Mouse (Mus musculus) myocyte (in vitro differentiated cells): Measurements from ENCODE around the gene Atad2b. TPM values are rescaled to one million over a fixed set of nuclear protein-coding genes. Genes with fewer than 3 reads are reported as not detected.
A peak's percentile ranks its signal among the peaks of the same experiment; 100 is the strongest.
"Not testable (repeated sequence)": the region's sequence is repeated elsewhere in the genome, so short reads cannot be mapped to it uniquely, and the experiment has no call there.

Source experiments
- H3K27me3 ChIP-seq: one replicate; pipeline ENCODE4 v1.6.1; 2011; ENCODE audit not compliant: control insufficient read depth, insufficient read depth, insufficient read length
- H3K36me3 ChIP-seq: one replicate; pipeline ENCODE4 v1.6.1; 2011; ENCODE audit not compliant: control insufficient read depth, insufficient read depth
- H3K4me2 ChIP-seq: one replicate; pipeline ENCODE4 v1.6.1; 2011; ENCODE audit warnings: low read depth, control low read depth
- H3K4me3 ChIP-seq: one replicate; pipeline ENCODE4 v1.5.1; 2011; ENCODE audit warnings: mild to moderate bottlenecking, control low read depth, moderate library complexity
- H3K79me2 ChIP-seq: one replicate; pipeline ENCODE4 v1.6.1; 2011; ENCODE audit not compliant: control insufficient read depth, insufficient read depth
- H3ac ChIP-seq: one replicate; pipeline ENCODE4 v1.6.1; 2011; ENCODE audit not compliant: control insufficient read depth, insufficient read length
- CEBPB ChIP-seq: IDR thresholded peaks from 2 replicates; pipeline ENCODE4 v1.6.1; 2011; ENCODE audit warnings: mild to moderate bottlenecking, moderate library complexity; ENCODE audit not compliant: poor library complexity, insufficient read depth, severe bottlenecking
- E2F4 ChIP-seq: IDR thresholded peaks from one replicate; pipeline ENCODE4 v1.6.1; 2011; ENCODE audit warnings: mild to moderate bottlenecking, control low read depth, moderate library complexity; ENCODE audit not compliant: insufficient read depth
- MAX ChIP-seq: IDR thresholded peaks from one replicate; pipeline ENCODE4 v1.6.1; 2011; ENCODE audit warnings: low read depth, mild to moderate bottlenecking, control low read depth
- MYOD1 ChIP-seq, 3 experiments: IDR thresholded peaks; one replicate each; pipeline ENCODE4 v1.6.1; 2011; ENCODE audit warnings: control low read depth in 2 of 3, low read depth in 2 of 3, mild to moderate bottlenecking in 2 of 3, moderate library complexity in 1 of 3; ENCODE audit not compliant: insufficient read length in 2 of 3, control insufficient read depth in 1 of 3
- MYOG ChIP-seq, 3 experiments: IDR thresholded peaks; one replicate each; pipeline ENCODE4 v1.6.1; 2011; ENCODE audit warnings: control low read depth in 2 of 3, low read depth in 2 of 3, mild to moderate bottlenecking in 2 of 3; ENCODE audit not compliant: insufficient read length in 2 of 3, control insufficient read depth in 1 of 3, insufficient read depth in 1 of 3
- POLR2A ChIP-seq: IDR thresholded peaks from one replicate; pipeline ENCODE4 v1.6.1; 2011; ENCODE audit warnings: low read depth, mild to moderate bottlenecking, control low read depth, moderate library complexity; ENCODE audit not compliant: insufficient read length
- POLR2AphosphoS2 ChIP-seq: IDR thresholded peaks from one replicate; pipeline ENCODE4 v1.6.1; 2011; ENCODE audit warnings: low read depth, control low read depth; ENCODE audit not compliant: insufficient read length
- REST ChIP-seq: IDR thresholded peaks from one replicate; pipeline ENCODE4 v1.6.1; 2011; ENCODE audit warnings: mild to moderate bottlenecking, control low read depth, moderate library complexity; ENCODE audit not compliant: insufficient read depth, insufficient read length
- SRF ChIP-seq: IDR thresholded peaks from one replicate; pipeline ENCODE4 v1.6.1; 2011; ENCODE audit warnings: low read depth; ENCODE audit not compliant: control insufficient read depth, insufficient read length
- TCF12 ChIP-seq: IDR thresholded peaks from one replicate; pipeline ENCODE4 v1.6.1; 2011; ENCODE audit warnings: mild to moderate bottlenecking, control low read depth; ENCODE audit not compliant: poor library complexity, insufficient read depth, severe bottlenecking
- TCF3 ChIP-seq: IDR thresholded peaks from one replicate; pipeline ENCODE4 v1.6.1; 2011; ENCODE audit warnings: low read depth, control low read depth; ENCODE audit not compliant: insufficient read length
- USF1 ChIP-seq: IDR thresholded peaks from one replicate; pipeline ENCODE4 v1.6.1; 2011; ENCODE audit warnings: low read depth, mild to moderate bottlenecking, control low read depth, moderate library complexity
- polyA plus RNA-seq: library from polyadenylated mRNA; unstranded; fragments of >200 nt; fragmentation: generic; extraction: Trizol; gene quantifications from one replicate; pipeline ENCODE4 v1.2.1, GENCODE M21; 2012; ENCODE audit warnings: missing spikeins

Gene Atad2b
- polyA plus RNA-seq, 1 experiment = 3.7 TPM

DNA sequence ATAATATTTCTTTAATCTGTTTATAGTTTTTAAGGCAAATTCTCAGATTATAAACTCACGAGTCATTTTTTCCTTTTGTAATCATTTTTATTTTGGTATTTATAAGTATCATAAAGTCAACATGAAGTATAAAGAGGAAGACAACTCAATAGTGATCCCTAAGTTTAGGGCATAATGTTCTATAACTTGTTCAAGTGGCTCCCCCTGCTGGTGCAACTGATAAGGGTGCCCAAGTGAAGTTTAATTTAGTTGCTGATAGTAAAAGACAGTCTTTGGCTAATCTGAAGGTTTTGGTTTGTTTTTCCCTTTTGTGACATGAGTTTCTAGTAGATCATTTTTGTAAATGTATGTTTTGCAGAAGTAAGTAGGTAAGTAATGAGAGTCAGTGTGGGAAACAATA is 55.8 kb downstream of the Atad2b start:
- TF ChIP-seq MYOG (IDR thresholded peaks at IDR 0.05; ENCODE audit: control insufficient read depth in 1 of 3, insufficient read depth in 1 of 3, insufficient read length in 2 of 3, low read depth in 2 of 3) (no peak), POLR2AphosphoS2 (no peak), POLR2A (no peak), SRF (no peak), TCF3 (no peak), TCF12 (no peak), USF1 (no peak), MAX (no peak), REST (no peak), MYOD1 (IDR thresholded peaks at IDR 0.05; ENCODE audit: control insufficient read depth in 1 of 3, insufficient read length in 2 of 3, low read depth in 2 of 3) (no peak), CEBPB (no peak), E2F4 (no peak)
- H3K79me2 ChIP-seq = peaks cover 6% of the 10 kb centered on the region
- no peak overlapping the region for H3K4me2 ChIP-seq
- no peak overlapping the region for H3K4me3 ChIP-seq
- no peaks in the 10 kb centered on the region for H3K27me3 ChIP-seq
- peaks cover 18% of the 10 kb centered on the region for H3K36me3 ChIP-seq
- no peak overlapping the region for H3ac ChIP-seq

- Histone ChIP-seq H3K36me3 (peaks cover 26% of the 10 kb centered on the region), H3K27me3 (no peaks in the 10 kb centered on the region), H3K4me3 (no peak overlapping the region), H3K79me2 (peaks cover 6% of the 10 kb centered on the region), H3K4me2 (peak overlapping the region; percentile 36), H3ac (no peak overlapping the region)
- no peak for TF ChIP-seq TCF12
- TF ChIP-seq SRF = no peak
- TF ChIP-seq MYOD1 (IDR thresholded peaks at IDR 0.05; ENCODE audit: control insufficient read depth in 1 of 3, insufficient read length in 2 of 3, low read depth in 2 of 3) = peak; percentile 75 to 93 (median 83)
- TF ChIP-seq MYOG (IDR thresholded peaks at IDR 0.05; ENCODE audit: control insufficient read depth in 1 of 3, insufficient read depth in 1 of 3, insufficient read length in 2 of 3, low read depth in 2 of 3) = no peak
These were observed 61.2 kb downstream of the Atad2b start for GRCm38 (mm10) chr12:4978324-4978723.

DNA sequence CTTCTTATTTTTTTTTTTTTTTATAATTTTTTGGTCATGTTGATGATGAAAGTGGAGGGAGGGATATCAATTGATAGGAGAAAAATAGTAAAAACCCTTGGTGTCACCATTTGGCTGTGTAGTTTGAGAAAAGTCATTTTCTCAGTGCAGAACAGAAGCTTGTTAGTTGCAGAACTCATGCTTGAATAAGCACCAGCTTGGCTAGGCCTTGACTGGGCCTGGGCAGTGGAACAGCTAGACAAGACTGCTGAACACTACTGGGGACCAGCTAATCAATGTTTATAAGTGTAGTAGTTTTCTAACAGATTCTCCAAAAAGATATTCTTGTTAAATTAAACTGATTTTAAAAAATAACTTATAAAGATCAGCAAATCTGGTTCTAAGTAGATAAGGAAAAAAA is 79.8 kb downstream of the Atad2b start:
- TF ChIP-seq CEBPB (no peak), POLR2A (no peak), USF1 (no peak), REST (no peak), MYOG (IDR thresholded peaks at IDR 0.05; ENCODE audit: control insufficient read depth in 1 of 3, insufficient read depth in 1 of 3, insufficient read length in 2 of 3, low read depth in 2 of 3) (no peak), TCF3 (no peak), POLR2AphosphoS2 (no peak), TCF12 (no peak), E2F4 (no peak), MYOD1 (IDR thresholded peaks at IDR 0.05; ENCODE audit: control insufficient read depth in 1 of 3, insufficient read length in 2 of 3, low read depth in 2 of 3) (no peak), SRF (no peak), MAX (no peak)
- Histone ChIP-seq H3K36me3 (no peaks in the 10 kb centered on the region), H3K79me2 (no peaks in the 10 kb centered on the region), H3K4me2 (no peak overlapping the region), H3K27me3 (no peaks in the 10 kb centered on the region), H3ac (no peak overlapping the region), H3K4me3 (no peak overlapping the region)

DNA sequence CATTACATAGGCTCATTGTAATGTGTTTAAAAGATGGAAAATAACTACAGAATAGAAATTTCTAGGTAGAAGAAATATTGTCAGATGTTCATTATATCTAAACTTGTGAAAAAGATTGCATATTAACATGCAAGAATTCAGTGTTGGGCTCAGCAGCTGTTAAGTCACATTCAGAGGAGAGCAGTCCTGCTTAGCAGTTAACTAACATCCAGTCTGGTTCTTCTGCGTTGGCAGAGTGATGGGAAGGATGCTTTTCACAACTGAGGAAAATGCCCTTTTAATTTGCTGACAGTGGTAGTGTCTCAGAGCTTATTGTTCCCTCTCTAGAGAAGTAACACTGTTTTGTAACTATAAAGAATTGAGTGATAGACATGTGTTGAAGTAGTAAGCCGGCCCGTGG is 88.2 kb downstream of the Atad2b start:
- H3K4me3 ChIP-seq = no peak overlapping the region
- no peak overlapping the region for H3ac ChIP-seq
- no peak overlapping the region for H3K4me2 ChIP-seq
- H3K36me3 ChIP-seq = peaks cover 5% of the 10 kb centered on the region
- H3K79me2 ChIP-seq = no peaks in the 10 kb centered on the region
- TF ChIP-seq POLR2AphosphoS2 = no peak
- H3K27me3 ChIP-seq = no peaks in the 10 kb centered on the region

- not testable (repeated sequence) for H3K36me3 ChIP-seq, H3ac ChIP-seq, H3K79me2 ChIP-seq, H3K4me3 ChIP-seq, H3K27me3 ChIP-seq, H3K4me2 ChIP-seq
These were observed 88.6 kb downstream of the Atad2b start for GRCm38 (mm10) chr12:5005776-5006175.

DNA sequence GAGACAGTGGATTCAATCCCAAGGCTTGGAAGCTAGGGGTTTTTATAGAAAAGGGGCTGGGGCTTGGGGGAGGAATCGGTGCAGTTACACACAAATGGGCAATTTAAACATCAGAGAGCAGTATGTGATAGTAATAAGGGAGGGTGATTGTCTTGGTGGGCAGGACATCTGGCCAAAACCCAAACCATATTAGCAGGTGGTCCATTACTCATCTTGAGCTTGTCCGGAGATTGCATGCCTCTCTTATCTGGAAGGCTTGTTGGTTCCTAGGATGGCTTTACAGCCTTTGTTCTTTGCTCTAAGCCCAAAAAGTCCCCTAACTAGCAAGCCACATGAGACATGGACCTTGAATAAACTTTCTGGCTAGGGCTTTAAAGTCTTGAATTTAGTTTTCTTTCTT is 91.5 kb downstream of the Atad2b start:
- Histone ChIP-seq H3K4me2 (peak overlapping the region; percentile 19), H3K36me3 (peaks cover 16% of the 10 kb centered on the region)
- TF ChIP-seq MYOD1 (IDR thresholded peaks at IDR 0.05; ENCODE audit: control insufficient read depth in 1 of 3, insufficient read length in 2 of 3, low read depth in 2 of 3) (peak in 2 of 3 experiments; percentile 70 to 84), MYOG (IDR thresholded peaks at IDR 0.05; ENCODE audit: control insufficient read depth in 1 of 3, insufficient read depth in 1 of 3, insufficient read length in 2 of 3, low read depth in 2 of 3) (peak in 1 of 3 experiments; percentile 39), TCF12 (peak; percentile 34)

More for the DNA sequence above, 91.5 kb downstream of the Atad2b start:
- H3ac ChIP-seq, H3K79me2 ChIP-seq, H3K27me3 ChIP-seq, H3K4me3 ChIP-seq: not testable (repeated sequence)
